In the genomic region with DNA sequence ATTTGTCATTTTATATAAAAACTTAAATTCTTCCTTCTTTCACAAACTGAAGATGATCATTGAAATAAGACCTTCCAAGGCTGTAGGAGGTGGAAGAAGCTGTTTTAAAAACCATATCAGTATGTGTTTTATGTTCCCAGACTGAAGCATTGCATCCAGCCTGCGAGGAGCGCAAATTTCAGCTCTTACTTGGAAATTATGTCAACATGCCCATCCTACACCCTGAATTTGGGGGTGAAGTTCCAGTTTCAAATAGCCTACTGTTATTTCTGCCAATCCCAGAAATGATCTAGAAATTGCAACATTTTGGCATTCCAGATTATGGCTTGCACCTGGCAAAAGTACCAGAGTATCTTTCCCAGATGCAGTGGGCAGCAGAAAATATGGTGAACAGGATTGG, we compare ENCODE assay signal across 26 mouse cellular contexts.
"Had no signal": no experiment of that assay in that cellular context is flagged by ENCODE, and none has a peak within 500 bp of the region (broad histone marks: within the 10 kb centered on the region; RNA-seq: fewer than 3 reads in every experiment).

No protein-coding gene starts in this region.

- DNase-seq: gastrocnemius, adult 2 months; gastrocnemius, postnatal 10 days; gastrocnemius, postnatal 25 days; heart, adult 2 months; heart, postnatal 10 days; heart, postnatal 4 days; kidney, adult 18-20 months; kidney, adult 8-10 months; kidney, postnatal 10 days; kidney, postnatal 25 days; kidney, postnatal 4 days; layer of hippocampus, adult 9-11 months; liver; liver, embryonic 13.5 days had no signal

- H3K4me3 ChIP-seq: gastrocnemius, adult 2 months; heart, adult 2 months; heart, embryonic 10.5 days; heart, embryonic 12.5 days; hindbrain, embryonic 10.5 days; hindbrain, embryonic 12.5 days; intestine, embryonic 15.5 days; left cerebral cortex, adult 2 months; limb, embryonic 10.5 days; limb, embryonic 12.5 days; liver, embryonic 13.5 days had no signal

- H3K27ac ChIP-seq: gastrocnemius, adult 2 months; heart, adult 2 months; heart, embryonic 10.5 days; hindbrain, embryonic 10.5 days; hindbrain, embryonic 12.5 days; hindbrain, embryonic 14.5 days; intestine, embryonic 15.5 days; left cerebral cortex, adult 2 months; limb, embryonic 10.5 days; limb, embryonic 12.5 days; liver, embryonic 13.5 days had no signal

- ATAC-seq: hindbrain, embryonic 16.5 days; inflammation-experienced regulatory T-cells, adult 6 months; intestine, embryonic 15.5 days; intestine, postnatal 0 days had no signal
